Mouse (Mus musculus) skeletal muscle tissue, adult 2 months (tissue): ENCODE data around the gene Fbxl12.
"Not testable (repeated sequence)": the region's sequence is repeated elsewhere in the genome, so short reads cannot be mapped to it uniquely, and the experiment has no call there.

ENCODE experiments used
- DNase-seq: peaks from one replicate; pipeline ENCODE4 v3.0.0-alpha.2; 2012; ENCODE audit warnings: low read depth, low spot score

Fbxl12 gene

GRCm38 (mm10) chr9:20644360-20645081 is at the start of gene Fbxl12:
Gene Fbxl12, minus strand, starts transcription at chr9:20644767.
- DNase-seq = peak; percentile 65

DNA sequence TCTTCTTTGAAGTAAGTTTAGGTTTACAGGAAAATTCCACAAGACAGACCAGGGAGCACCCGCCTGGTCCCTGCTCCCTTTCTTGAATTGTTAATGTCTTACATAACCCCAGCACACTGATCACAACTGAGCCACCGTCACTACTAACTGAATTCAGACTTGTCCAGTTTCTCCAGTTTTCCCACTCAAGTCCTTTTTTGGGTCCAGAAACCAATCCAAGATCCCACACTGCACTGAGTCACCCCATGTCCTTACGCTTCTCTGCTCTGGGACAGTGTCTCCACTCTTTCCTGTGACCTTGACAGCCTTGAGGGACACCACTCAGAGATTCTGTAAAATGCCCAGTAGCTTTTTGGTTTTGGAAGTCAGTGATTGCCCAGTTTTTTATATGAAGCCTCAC is 48.3 kb upstream of the Fbxl12 start:
- DNase-seq = no peak

DNA sequence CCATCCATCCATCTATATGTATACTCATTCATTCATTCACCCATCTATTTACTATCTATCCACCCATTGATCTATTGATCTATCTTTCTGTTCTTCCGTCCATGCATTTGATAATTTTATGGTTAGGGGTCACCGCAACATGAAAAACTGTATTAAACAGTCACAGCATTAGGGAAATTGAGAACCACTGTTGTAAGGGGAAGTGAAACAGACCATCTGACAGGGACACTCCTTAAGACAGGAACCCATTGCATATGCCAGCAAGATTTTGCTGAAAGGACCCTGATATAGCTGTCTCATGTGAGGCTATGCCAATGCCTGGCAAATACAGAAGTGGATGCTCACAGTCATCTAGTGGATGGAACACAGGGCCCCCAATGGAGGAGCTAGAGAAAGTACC is 45.9 kb upstream of the Fbxl12 start:
- DNase-seq = not testable (repeated sequence)

DNA sequence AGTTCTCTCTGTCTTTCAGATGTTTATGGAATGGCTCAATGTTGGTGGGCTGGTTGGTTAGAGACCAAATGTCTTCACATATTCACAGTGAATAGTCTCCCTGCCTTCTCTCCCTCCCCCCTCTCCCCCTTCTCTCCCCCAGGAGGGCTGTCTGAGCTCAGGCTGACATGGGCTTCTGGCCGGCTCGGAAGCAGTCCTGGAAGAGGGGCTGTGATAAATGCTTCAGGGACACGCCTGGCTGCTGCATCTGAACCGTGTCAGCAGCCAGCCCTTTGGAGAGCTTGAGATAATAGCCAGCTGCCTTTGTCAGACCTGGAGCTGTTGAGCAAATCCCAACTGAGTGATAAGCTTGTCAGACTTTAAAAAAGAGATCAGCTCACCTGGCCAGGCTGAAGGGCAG is 45.3 kb upstream of the Fbxl12 start:
- no peak for DNase-seq

- no peak for DNase-seq
Observed at GRCm38 (mm10) chr9:20689403-20689802, 44.8 kb upstream of the Fbxl12 start.

DNA sequence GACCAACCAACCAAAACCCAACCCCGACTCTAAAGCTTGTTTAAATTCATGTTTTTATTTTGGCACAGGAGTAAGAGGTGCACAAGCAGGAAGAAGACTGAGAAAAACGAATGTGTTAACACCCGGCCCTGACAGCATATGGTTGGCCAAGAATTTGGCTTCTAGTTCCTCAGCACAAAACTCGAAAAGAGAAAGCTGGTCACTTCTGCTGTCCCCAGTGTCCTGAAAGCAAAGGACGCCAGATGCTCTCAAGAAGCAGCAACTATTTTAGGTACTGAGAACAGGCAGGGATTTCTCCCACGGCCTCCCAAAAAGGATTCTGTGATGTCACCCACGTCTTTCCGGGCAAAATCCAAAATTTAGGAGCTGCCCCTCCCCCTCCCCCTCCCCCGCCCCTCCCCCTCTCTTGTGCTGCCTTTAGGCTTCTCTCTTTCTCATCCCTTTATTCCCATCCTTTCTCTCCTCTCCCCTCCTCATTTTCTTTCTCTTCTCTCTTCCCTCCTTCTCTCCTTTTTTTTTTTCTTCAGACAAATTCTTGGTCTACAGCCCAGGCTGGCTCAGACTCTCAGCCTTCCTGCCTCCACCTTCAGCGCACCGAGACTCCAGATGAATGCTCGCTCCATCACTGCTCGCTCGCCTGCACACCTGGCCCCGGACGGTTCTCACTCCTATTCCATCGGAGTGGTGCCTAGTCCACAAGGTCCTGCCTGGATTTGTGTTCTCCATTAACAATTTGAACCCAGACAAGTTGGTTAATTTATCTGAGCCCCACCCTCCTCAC is 40.7 kb upstream of the Fbxl12 start:
- no peak for DNase-seq

GRCm38 (mm10) chr9:20682389-20682722 is 37.8 kb upstream of the Fbxl12 start:
- DNase-seq = no peak

GRCm38 (mm10) chr9:20681546-20682388 is 37.2 kb upstream of the Fbxl12 start:
- DNase-seq = no peak

GRCm38 (mm10) chr9:20680378-20680958 is 35.9 kb upstream of the Fbxl12 start:
- DNase-seq = no peak

- DNase-seq = no peak
Observed at GRCm38 (mm10) chr9:20677892-20678291, 33.3 kb upstream of the Fbxl12 start.

GRCm38 (mm10) chr9:20672047-20672446 is 27.5 kb upstream of the Fbxl12 start:
- no peak for DNase-seq

DNA sequence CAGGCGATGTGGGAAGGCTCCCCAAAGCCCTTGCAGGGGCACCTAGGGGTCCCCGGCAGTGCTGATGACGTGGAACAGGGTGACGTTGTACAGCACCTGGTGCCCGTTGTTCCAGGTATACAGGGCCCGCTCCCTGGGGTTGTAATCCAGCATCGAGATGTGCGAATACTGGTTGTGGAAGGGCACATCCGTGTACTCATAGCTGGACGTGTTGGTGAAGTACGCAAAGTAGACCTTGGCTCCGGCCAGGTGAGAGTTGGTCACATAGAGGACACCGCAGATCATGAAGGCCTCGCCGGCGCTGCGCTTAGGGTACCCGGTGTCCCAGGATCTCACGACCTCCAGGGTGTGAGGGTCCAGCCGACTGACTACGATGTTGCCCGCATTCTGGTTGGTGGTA is 23.5 kb upstream of the Fbxl12 start:
- no peak for DNase-seq

- no peak for DNase-seq
Observed at GRCm38 (mm10) chr9:20666510-20667034, 22.0 kb upstream of the Fbxl12 start.

DNA sequence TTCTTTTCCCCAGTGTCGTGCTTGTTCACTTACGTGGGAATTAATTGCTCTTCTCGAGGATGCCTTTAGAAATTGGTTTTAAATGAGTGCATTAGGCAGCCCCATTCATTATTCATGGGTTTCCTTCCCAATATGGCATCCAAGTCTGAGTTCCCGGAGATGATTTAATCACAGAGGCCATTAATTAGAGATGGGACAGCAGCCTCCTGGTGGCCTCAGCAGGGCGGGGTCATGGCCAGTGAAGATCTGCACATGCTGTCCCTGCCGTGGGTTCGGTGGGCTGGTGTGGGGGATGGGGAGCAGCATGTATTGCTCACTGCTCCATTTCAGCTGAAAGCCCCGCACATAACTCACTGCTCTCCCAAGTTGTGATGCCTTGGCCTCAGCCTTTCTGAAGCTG is 21.4 kb upstream of the Fbxl12 start:
- no peak for DNase-seq

GRCm38 (mm10) chr9:20664982-20665637 is 20.5 kb upstream of the Fbxl12 start:
- no peak for DNase-seq

DNA sequence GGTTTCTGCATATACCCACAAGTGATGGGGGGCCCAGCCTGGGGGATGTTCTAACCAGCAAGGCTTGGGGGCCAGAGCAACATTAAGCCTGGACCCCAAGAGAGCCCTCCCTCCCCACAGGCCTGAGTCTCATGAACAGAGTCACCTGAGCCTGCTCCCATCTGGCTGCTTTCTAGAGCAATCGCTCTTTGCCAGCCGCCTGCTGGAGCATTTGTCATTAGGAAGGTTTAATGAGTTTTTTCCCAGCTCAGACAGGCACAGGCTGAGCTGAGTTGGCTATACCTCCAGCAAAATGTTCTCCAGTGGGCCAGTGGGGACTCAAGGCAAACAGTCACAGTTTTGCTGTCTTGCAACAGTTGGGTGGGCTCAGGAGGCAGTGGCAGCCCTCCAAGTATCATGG is 19.8 kb upstream of the Fbxl12 start:
- no peak for DNase-seq

- DNase-seq = no peak
Observed at GRCm38 (mm10) chr9:20663956-20664355, 19.4 kb upstream of the Fbxl12 start.

- DNase-seq = no peak
Observed at GRCm38 (mm10) chr9:20662874-20663273, 18.3 kb upstream of the Fbxl12 start.

DNA sequence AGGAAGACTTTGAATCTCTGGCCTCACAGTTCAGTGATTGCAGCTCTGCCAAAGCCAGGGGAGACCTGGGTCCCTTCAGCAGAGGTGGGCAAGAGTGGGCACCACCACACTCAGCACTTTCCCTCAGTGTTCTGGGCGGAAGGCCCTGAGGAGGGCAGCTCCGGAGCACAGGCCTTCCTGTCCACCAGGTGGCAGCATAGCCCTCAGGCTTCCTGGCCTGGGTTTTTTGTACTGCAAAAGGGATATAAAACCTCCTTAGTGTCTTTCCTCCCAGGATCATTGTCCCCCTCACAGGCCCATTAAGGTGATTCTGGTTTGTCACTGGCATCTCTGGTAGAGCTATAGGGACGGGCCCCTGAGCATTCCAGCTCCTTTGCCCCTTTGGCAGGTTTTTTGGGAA is 17.8 kb upstream of the Fbxl12 start:
- no peak for DNase-seq

- peak; percentile 67 for DNase-seq
Observed at GRCm38 (mm10) chr9:20657546-20657945, 13.0 kb upstream of the Fbxl12 start.

DNA sequence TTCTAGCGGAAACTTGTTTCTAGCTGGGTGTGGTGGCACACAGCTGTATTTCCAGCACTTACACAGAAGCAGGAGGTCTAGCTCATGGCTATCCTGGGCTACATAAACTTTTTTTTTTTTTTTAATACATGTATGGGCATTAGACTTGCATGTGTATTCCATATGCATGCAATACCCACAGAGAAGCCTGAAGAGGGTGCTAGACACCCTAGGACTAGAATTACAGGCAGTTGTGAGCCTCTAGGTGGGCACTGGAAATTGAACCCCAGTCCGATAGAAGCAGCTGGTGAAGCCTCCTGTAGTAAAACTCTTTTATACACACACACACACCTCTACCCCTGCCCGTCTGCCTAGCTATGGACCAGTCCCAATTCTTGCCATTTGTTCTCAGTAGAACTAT is 9.3 kb upstream of the Fbxl12 start:
- no peak for DNase-seq
